Mouse (Mus musculus) cerebellum, adult 2 months (tissue): ENCODE results near the gene Prkcq.

ENCODE experiments used
- CTCF ChIP-seq: fragments of 200-500 bp; IDR thresholded peaks from 2 replicates; pipeline ENCODE4 v1.5.1; 2011; ENCODE audit warnings: low read depth, mild to moderate bottlenecking, control low read depth, low read length, moderate library complexity, borderline replicate concordance; ENCODE audit not compliant: insufficient read depth
- POLR2A ChIP-seq: fragments of 200-500 bp; IDR thresholded peaks from 2 replicates; pipeline ENCODE4 v1.6.1; 2011; ENCODE audit warnings: low read length, control low read depth, borderline replicate concordance; ENCODE audit not compliant: insufficient read depth

- TF ChIP-seq CTCF, result no peak
- TF ChIP-seq POLR2A, result no peak
Measured at GRCm38 (mm10) chr2:11196071-11196470, 24.2 kb downstream of the Prkcq start.
